Mouse (Mus musculus): Measurements from ENCODE around the gene Thoc7.
"Not testable (repeated sequence)": the region's sequence is repeated elsewhere in the genome, so short reads cannot be mapped to it uniquely, and the experiment has no call there.

Thoc7 gene

GRCm38 (mm10) chr14:13961401-13962112 lies at the start of gene Thoc7, which contains the start of gene Atxn7:
TSS of gene Thoc7 (minus strand) at chr14:13961852.
TSS of gene Atxn7 (plus strand) at chr14:13961440.
- peak; percentile 54 for DNase-seq (ENCODE audit: low read depth, low spot score)

DNA sequence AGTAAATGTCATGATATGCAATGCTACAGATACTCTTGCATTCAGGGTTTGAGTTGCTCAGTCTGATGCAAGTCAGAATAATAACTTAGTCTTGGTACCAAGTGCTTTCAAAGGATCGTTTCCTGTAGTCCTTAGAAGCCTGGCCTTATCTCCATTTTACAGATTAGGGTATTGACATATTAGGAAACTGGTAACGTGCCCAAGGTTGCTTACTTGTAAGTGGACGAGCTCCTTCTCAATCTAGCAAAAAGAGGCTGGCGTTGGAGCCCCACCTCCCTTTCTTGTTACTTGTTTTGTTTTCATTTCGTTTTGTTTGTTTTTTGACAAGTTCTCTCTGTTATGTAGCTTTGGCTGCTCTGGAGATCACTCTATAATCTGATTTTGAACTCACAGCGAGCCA lies 48.1 kb upstream of the Thoc7 start:
- no peak for DNase-seq (ENCODE audit: low read depth, low spot score)

DNA sequence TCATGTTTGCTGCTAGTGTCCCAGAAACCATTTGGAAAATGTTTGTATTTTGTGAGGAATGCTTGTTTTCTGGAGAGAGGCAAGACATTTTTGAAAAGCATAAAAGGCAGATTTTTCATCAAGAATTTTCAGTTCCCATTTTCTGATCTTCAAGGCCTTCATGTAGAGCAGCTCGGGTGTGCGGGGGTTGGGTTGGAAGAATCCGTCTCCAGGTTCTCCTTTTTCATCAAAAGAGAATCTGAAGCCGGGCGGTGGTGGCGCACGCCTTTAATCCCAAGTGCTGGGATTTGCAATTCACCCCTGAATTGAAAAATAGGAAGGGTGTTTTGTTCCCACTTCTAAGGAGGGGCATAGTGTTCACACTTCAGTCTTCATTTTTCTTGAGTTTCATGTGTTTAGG lies 41.1 kb upstream of the Thoc7 start:
- DNase-seq (ENCODE audit: low read depth, low spot score), result no peak

DNA sequence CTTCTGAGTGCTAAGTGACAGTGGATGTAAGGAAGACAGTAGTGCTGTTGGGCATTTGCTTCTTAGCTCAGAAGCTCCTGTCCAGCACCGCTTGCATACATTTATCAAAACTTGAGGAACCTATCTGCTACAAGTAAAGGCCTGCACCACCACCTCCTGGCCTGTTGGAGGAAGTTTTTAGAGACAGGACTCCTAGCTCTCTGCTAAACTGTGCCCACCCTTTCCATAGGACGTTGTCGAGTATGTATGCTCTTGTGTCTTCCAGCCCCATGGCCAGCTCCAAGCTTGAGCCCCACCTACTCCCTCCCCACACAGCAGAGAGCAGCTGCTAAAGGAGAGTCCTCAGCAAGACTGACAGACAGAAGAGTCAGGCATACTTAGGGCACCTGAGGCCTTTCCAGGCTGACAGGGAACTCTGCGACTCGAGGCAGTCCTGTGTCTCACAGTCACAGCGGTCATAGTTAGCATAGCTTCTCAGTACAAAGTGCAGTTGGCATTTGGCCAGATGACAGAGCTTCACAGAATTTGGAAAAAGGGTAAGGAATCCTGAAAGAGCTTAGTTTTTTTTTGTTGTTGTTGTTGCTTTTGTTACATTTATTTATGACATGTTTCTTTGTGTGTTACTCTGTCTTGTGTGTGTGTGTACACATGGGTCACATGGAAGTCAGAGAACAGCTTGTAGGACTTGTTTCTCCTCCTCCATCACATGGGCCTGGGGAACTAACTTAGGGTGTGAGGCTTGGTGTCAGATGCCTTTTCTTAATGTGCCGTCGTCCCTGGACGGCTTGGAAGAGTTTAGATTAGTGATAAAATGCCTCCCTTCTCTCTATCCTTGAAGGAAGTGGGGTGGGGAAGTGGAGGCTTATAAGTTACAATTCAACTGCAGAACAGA lies 33.8 kb upstream of the Thoc7 start:
- DNase-seq (ENCODE audit: low read depth, low spot score), result no peak

- no peak for DNase-seq (ENCODE audit: low read depth, low spot score)
Observed at GRCm38 (mm10) chr14:13990741-13991140, 29.1 kb upstream of the Thoc7 start.

DNA sequence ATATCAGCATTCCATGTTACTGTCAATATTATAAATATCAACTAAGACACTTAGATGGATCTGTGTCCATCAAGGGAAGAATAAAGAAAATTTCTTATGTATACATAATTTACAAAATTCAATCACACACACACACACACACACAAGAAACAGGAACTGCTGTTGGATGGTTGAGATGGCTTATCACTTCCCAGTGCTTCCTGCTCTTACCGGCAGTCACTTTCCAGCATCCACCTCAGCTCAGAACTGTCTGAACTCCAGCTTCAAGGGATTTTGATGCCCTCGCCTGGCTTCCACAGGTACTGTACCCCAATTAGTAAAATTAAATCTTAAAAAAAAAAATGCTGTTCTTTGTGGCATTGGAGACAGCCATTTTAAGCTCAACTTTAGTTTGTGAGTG lies 26.7 kb upstream of the Thoc7 start:
- no peak for DNase-seq (ENCODE audit: low read depth, low spot score)

DNA sequence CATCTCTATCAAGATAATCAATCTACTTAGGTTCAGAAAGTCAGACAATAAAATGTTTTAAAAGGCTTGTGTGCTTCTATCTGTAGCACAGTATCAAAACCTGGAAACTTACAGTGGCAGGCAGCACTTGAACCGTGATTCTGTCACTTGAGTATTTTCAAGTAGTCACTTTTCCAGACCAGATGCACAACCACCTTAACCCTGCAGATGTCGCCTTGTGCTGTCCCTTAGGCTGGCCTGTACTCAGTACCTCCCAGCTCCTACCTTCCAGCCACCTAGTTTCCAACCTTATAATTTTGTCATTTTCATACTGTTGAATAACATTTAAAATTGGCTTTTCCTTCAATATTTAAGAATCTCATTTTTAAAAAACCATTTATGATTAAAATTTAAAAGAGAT lies 20.5 kb upstream of the Thoc7 start:
- DNase-seq (ENCODE audit: low read depth, low spot score), result no peak

GRCm38 (mm10) chr14:13981286-13981685 lies 19.6 kb upstream of the Thoc7 start:
- DNase-seq (ENCODE audit: low read depth, low spot score), result peak; percentile 21

DNA sequence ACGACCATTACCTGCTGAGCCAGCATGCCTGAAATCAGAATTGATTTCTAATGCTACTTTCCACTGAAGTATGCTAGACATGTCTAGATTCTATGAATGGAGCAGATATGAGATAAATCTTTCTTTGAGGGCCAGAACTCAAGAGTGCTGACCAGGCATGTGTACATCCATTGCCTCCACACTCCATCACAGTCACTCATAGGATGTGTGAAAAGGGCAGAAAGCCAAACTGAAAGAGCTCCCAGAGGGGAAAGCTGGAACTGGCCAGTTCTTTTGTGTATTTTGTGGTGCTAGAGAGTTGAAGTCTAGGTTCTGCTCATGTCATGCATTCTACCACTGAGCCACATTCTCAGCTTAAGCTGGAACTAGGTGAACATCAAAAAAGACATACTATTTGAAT lies 15.8 kb upstream of the Thoc7 start:
- no peak for DNase-seq (ENCODE audit: low read depth, low spot score)

GRCm38 (mm10) chr14:13971644-13972234 lies 10.1 kb upstream of the Thoc7 start:
- no peak for DNase-seq (ENCODE audit: low read depth, low spot score)

DNA sequence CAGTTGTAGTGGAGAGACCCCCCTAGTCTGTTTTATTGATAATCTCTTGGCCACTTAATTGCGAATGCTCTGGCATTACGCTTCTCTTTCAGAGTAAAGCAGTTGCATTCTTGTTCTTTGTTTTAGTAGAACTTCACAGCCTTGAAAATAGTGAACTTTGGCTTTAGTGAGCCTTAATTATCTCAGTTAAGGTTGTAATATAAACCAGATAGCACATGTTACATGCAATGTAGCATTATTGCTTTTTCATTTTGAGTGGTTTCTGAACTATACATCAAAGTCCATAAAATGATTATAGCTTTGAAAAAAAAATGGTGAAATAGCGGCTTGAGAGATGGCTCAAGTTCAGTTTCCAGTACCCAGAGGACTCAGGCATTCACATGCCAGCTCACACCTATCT lies 8.9 kb upstream of the Thoc7 start:
- DNase-seq (ENCODE audit: low read depth, low spot score), result no peak

DNA sequence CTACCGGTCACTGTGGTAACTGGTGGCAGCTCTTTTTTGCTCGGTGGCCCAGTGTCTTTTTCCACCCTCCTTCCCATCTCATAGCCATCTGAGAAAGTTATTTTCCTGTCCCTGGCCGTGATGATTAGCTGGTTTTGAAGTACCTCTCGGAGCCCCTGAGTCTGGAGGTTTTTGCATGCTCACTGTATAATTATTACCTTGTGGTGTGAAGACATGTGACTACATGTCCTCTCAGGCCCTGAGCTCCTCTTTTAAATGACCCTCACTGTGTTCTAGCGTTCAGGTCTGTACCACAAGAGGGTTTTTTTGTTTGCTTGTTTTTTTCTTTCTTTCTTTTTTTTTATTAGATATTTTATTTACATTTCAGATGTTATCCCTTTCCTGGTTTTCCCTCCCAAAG lies 6.8 kb upstream of the Thoc7 start:
- DNase-seq (ENCODE audit: low read depth, low spot score), result no peak

DNA sequence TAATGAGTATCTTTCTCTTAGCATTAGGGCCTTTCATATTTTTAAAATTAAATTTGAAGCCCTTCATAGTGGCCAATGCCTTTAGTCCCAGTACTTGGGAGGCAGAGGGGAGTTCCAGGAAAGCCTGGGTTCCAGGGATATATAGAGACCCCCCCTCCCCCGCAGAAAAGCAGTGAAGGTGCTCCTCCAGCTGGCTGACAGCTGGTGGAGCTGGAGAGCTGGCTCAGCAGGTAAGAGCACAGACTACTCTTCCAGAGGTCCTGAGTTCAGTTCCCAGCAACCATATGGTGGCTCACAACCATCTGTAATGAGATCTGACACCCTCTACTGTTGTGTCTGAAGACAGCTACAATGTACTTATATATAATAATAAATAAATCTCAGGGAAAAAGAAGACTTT lies 6.0 kb upstream of the Thoc7 start:
- DNase-seq (ENCODE audit: low read depth, low spot score), result peak; percentile 12

DNA sequence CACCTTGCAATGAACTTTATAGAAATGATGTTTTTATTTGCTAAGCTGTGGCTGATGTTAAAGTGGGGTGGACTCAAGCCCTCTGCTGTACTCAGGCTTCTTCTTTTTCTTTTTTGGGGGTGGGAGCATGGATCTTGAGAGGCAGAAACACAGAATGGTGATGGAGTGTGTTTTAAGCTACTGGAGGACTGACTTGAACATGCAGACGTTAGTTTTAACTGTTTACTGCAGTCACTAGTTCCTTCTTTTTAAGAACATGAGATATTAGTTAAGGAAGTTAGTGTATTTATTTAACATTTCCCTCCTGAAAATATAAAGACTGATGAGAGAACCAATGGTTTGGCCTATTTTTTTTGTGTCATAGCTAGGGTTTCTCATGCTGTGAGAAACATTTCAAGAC lies 1.9 kb upstream of the Thoc7 start:
- DNase-seq (ENCODE audit: low read depth, low spot score), result no peak

DNA sequence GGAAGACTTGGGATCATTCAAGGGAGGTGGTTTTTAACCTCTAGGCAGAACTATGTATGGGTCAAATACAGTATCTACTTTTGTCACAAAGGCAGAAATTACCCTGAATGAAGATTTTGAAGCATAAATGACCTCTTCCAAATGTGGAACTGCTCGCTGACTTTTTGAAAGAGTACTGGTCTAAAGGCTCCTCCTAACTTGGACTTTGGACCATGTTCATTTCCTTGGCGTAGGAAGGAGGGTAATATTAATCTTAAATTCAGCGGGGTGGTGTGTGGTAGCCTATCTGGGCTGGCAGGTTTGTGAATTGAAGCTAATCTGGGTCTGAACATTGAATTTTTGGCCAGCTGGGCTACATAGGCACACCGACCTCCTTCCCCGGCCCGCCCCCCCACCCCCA lies 824 bp upstream of the Thoc7 start:
- DNase-seq (ENCODE audit: low read depth, low spot score), result no peak

DNA sequence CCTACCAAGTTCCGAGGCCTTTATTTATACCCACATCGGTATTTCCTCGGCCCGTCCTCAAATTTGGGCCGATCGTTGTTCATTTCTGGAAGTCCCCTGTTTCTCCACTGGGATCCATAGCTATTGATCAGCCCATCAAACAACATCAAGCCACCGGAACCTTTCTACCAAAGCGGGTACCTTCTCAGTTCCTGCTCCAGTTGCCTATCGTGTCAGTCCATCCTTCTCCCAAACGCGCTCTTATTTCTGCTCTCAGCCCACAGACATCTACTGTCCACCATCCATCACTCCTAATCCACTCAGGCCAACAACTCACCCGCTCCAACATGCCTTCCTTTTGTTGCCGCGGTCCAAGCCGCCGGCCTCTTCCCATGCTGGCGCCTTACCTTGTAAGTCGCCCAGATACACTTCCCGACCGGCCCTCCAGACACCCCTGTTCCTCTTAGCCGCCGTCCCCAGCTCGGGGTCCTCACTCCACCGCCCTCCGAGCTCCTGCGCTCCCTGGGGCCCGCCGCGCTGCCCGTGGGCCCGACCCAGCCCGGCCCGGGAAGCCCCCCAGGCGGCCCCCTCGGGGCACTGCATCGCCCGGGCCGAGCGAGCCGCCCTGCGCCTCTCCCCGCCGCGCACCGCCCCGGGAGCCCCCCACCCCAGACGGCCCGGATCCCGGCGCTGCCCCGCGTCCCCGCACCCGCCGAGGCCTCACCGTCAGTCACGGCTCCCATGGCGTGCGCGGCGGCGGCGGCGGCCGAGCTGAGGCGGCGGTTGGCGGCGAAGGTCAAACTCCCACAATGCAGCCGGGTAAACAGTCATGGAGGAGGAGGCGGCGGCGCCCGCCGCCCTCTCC lies 948 bp downstream of the Thoc7 start:
- peak; percentile 79 for DNase-seq (ENCODE audit: low read depth, low spot score)

DNA sequence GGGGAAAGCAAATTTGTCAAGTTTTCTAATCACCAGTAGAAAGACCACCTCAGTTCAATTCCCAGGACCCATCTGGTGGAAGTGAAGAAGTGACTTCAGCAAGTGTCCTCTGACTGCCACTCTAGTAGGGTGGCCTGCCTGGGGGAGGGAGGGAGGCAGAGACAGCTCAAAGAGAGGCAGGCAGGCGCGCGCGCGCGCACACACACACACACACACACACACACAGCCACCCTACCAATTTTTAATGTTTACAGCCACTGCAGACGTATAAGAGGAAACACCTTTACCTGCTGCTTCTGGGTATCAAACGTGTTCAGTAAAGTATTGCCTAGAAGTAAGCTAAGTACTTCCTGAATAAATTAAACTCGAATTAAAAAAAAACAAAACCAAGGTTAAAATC lies 1.6 kb downstream of the Thoc7 start:
- DNase-seq (ENCODE audit: low read depth, low spot score), result peak; percentile 74

- DNase-seq (ENCODE audit: low read depth, low spot score), result not testable (repeated sequence)
Observed at GRCm38 (mm10) chr14:13952151-13952550, 9.5 kb downstream of the Thoc7 start.

DNA sequence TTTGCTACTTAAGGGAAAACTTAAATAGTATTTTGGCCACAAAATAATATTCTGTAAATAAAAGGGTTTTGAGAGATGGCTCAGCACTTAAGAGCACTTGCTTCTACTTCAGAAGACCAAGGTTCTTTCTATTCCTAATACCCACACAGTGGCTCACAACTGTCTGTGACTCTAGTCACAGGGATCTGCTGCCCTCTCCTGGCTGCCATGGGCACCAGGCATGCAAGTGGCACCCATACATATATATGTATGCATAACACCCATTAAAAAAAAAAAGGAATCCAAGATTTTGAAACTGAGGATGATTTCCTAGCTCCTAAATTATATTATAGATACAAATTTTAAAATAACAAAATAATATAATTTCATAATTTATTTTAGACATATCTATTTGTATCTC lies 11.3 kb downstream of the Thoc7 start:
- peak; percentile 49 for DNase-seq (ENCODE audit: low read depth, low spot score)

GRCm38 (mm10) chr14:13948345-13948744 lies 13.3 kb downstream of the Thoc7 start:
- DNase-seq (ENCODE audit: low read depth, low spot score), result no peak

- no peak for DNase-seq (ENCODE audit: low read depth, low spot score)
Observed at GRCm38 (mm10) chr14:13944686-13945085, 17.0 kb downstream of the Thoc7 start.

GRCm38 (mm10) chr14:13934052-13934371 lies 27.6 kb downstream of the Thoc7 start:
- DNase-seq (ENCODE audit: low read depth, low spot score), result no peak
